Mouse (Mus musculus): Measurements from ENCODE around the gene Gm8773. TPM values are rescaled to one million over a fixed set of nuclear protein-coding genes. Genes with fewer than 3 reads are reported as not detected.

Gm8773 gene
- not detected for polyA plus RNA-seq (2014; fragmentation: Illumina TruSeq; extraction: RNeasy Lipid Tissue Mini Kit (QIAGEN cat#74804); ENCODE audit: low read depth, low replicate concordance)

DNA sequence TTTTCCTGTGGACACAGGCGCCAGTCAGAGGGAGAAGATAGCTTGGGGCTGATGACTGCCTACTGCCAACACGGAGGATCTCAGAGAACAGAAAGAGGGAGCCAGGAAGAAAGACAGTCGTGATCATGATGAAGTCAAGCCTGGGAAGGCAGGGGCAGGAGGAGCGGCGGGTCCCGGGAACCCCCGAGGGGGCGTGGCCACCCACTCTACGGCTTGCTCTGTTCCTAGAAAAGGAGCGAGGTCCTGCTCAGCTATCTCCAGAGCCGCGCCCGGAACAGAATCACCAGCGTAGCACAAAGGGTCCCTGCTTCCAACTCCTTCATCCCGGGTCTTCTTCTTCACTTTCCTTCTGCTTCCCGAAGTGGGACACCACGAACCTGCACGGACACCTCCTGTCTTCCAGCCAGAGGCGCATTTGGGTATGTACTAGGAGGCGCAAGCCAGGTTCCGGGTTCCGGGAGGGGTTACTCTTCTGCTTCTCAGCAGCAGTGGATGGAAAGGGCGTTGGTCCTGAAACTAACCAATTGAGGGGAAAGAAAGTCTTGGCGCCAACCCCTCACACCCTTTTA is at the start of gene Gm8773:
Gm8773 (plus strand) TSS at position 51 of the 569 bp plus-strand sequence.

DNA sequence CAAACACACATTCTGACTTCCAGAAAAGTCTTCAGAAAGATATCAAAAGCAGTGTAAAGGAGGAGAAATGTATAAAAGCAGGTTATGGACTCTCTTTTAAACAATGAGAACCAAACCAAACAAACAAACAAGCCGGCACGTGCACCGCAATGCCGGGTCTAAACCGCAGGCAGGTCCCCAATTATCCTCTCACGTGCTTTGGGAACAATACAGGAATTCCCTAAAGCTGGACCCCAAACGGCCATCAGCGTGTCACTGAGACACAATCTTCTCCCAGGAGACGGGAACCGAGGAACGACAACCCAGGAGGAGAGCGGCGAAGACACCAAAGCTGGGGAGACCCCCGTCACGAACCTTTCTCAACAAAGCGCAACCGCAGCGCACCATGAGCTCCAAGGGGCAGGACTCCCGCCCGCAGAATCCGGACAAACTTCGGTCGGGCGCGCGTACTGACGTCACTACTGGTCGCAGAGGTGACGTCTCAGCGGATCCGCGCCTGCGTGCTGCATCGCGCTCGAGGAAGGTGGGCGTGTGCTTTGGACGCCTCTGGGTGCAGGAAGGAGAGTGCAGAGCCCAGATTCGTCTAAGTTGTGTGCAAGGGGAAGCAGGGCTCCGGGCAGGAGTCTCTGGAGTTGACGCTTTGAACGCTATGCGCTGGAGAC is 14.4 kb upstream of the Gm8773 start, which contains the start of gene Gtpbp10:
Gtpbp10 (minus strand) TSS at position 460 of the 662 bp plus-strand sequence.

Other genes starting within 250 kb of the Gm8773 start
- gene Cdk14, start 153.5 kb upstream of the Gm8773 start, polyA plus RNA-seq (2014; fragmentation: Illumina TruSeq; extraction: RNeasy Lipid Tissue Mini Kit (QIAGEN cat#74804); ENCODE audit: low read depth, low replicate concordance): 6.8 TPM
- gene 1700015F17Rik, start 94.7 kb upstream of the Gm8773 start, polyA plus RNA-seq (2014; fragmentation: Illumina TruSeq; extraction: RNeasy Lipid Tissue Mini Kit (QIAGEN cat#74804); ENCODE audit: low read depth, low replicate concordance): not detected
- gene Cldn12, start 58.8 kb upstream of the Gm8773 start, polyA plus RNA-seq (2014; fragmentation: Illumina TruSeq; extraction: RNeasy Lipid Tissue Mini Kit (QIAGEN cat#74804); ENCODE audit: low read depth, low replicate concordance): 181 TPM
- gene Gtpbp10, start 14.3 kb upstream of the Gm8773 start, polyA plus RNA-seq (2014; fragmentation: Illumina TruSeq; extraction: RNeasy Lipid Tissue Mini Kit (QIAGEN cat#74804); ENCODE audit: low read depth, low replicate concordance): 62.8 TPM
- gene Cfap69, start 90.4 kb downstream of the Gm8773 start, polyA plus RNA-seq (2014; fragmentation: Illumina TruSeq; extraction: RNeasy Lipid Tissue Mini Kit (QIAGEN cat#74804); ENCODE audit: low read depth, low replicate concordance): 21.2 TPM
- 196 TPM for gene Steap2, start 120.8 kb downstream of the Gm8773 start, polyA plus RNA-seq (2014; fragmentation: Illumina TruSeq; extraction: RNeasy Lipid Tissue Mini Kit (QIAGEN cat#74804); ENCODE audit: low read depth, low replicate concordance)
- gene Steap1, start 175.5 kb downstream of the Gm8773 start, polyA plus RNA-seq (2014; fragmentation: Illumina TruSeq; extraction: RNeasy Lipid Tissue Mini Kit (QIAGEN cat#74804); ENCODE audit: low read depth, low replicate concordance): 20.2 TPM